Mouse (Mus musculus): ENCODE data around the gene Manbal.

GRCm38 (mm10) chr2:157363031-157363430, 4.4 kb upstream of the Manbal start:
- TF ChIP-seq CTCF (IDR thresholded peaks at IDR 0.05; ENCODE audit: borderline replicate concordance, insufficient read depth, low read depth, low read length) (no peak), POLR2A (IDR thresholded peaks at IDR 0.05; ENCODE audit: borderline replicate concordance, insufficient read depth, low read length) (no peak)

All from cerebellum, adult 2 months (tissue).